Mouse (Mus musculus) stomach, postnatal 0 days (tissue): ENCODE measurements around the gene Mettl14. TPM values are rescaled to one million over a fixed set of nuclear protein-coding genes. Genes with fewer than 3 reads are reported as not detected.
"Not testable (repeated sequence)": the region's sequence is repeated elsewhere in the genome, so short reads cannot be mapped to it uniquely, and the experiment has no call there.

Experiments used
- ATAC-seq: fragments of 200-750 bp; cut with Nextera tagmentation; 2 replicates; pipeline ENCODE4 v1.8.0; 2017; ENCODE audit not compliant: low FRiP score, low TSS enrichment
- DNase-seq: peaks from one replicate; pipeline ENCODE4 v3.0.0-alpha.2; 2016; ENCODE audit warnings: low spot score
- H3K27ac ChIP-seq: fragments of 300-500 bp; sonication (generic); replicated peaks from 2 replicates; pipeline ENCODE4 v1.5.1; 2014; ENCODE audit warnings: mild to moderate bottlenecking, control low read depth
- H3K27me3 ChIP-seq: fragments of 300-500 bp; sonication (generic); 2 replicates; pipeline ENCODE4 v1.6.1; 2014; ENCODE audit warnings: low read length; ENCODE audit not compliant: control insufficient read depth, insufficient read depth
- H3K36me3 ChIP-seq: fragments of 300-500 bp; sonication (generic); 2 replicates; pipeline ENCODE4 v1.6.1; 2014; ENCODE audit warnings: low read length, mixed read lengths; ENCODE audit not compliant: control insufficient read depth, insufficient read depth
- H3K4me1 ChIP-seq: fragments of 300-500 bp; sonication (generic); replicated peaks from 2 replicates; pipeline ENCODE4 v1.6.1; 2014; ENCODE audit warnings: antibody characterized with exemption; ENCODE audit not compliant: control insufficient read depth, insufficient read depth
- H3K4me2 ChIP-seq: fragments of 300-500 bp; sonication (generic); replicated peaks from 2 replicates; pipeline ENCODE4 v1.6.1; 2014; ENCODE audit warnings: low read depth, mild to moderate bottlenecking, control low read depth, moderate library complexity
- H3K4me3 ChIP-seq: fragments of 300-500 bp; sonication (generic); 2 replicates; pipeline ENCODE4 v1.5.1; 2014; ENCODE audit warnings: low read depth, low read length, control low read depth
- H3K9ac ChIP-seq: fragments of 300-500 bp; sonication (generic); 2 replicates; pipeline ENCODE4 v1.6.1; 2014; ENCODE audit warnings: mild to moderate bottlenecking, low read length, control low read depth, mixed read lengths
- H3K9me3 ChIP-seq: fragments of 300-500 bp; sonication (generic); 2 replicates; pipeline ENCODE4 v1.6.1; 2016; ENCODE audit warnings: low read length; ENCODE audit not compliant: control insufficient read depth
- CTCF ChIP-seq: IDR thresholded peaks from 2 replicates; pipeline ENCODE4 v1.5.1; 2016; ENCODE audit warnings: antibody characterized with exemption, low read depth, mild to moderate bottlenecking, moderate library complexity
- EP300 ChIP-seq: optimal IDR thresholded peaks from 2 replicates; pipeline ENCODE3; 2016; ENCODE audit warnings: antibody characterized with exemption
- WGBS: fragments of 180-500 bp; shearing (Covaris S2); extraction: QIAGEN DNeasy Blood & Tissue Kit; methylation state at CpG from one replicate; pipeline ENCODE4 v1.1.7; 2014; 5-methylcytosine and 5-hydroxymethylcytosine counted together
- polyA plus RNA-seq: library from polyadenylated mRNA; unstranded; fragments of >200 nt; fragmentation: Nextera tagmentation; extraction: Ambion mirVana; gene quantifications from 2 replicates; pipeline ENCODE4 v1.2.1, GENCODE M21; 2015

Mettl14 gene
- polyA plus RNA-seq, 1 experiment from 2014 or later = 10.5 TPM

GRCm38 (mm10) chr3:123371766-123372535 lies 14.0 kb downstream of the Mettl14 start:
- peak; percentile 88 for ATAC-seq
- 30% methylated on average over 11 of the region's 11 CpGs for WGBS
- H3K4me3 ChIP-seq = no peak overlapping the region

GRCm38 (mm10) chr3:123370927-123371326 lies 15.0 kb downstream of the Mettl14 start:
- Histone ChIP-seq H3K9ac (no peak overlapping the region), H3K4me3 (no peak overlapping the region), H3K4me1 (no peaks in the 10 kb centered on the region), H3K4me2 (no peak overlapping the region), H3K27me3 (no peaks in the 10 kb centered on the region), H3K36me3 (peaks cover 11% of the 10 kb centered on the region), H3K9me3 (no peaks in the 10 kb centered on the region), H3K27ac (no peak overlapping the region)
- no peak for TF ChIP-seq CTCF
- no peak for TF ChIP-seq EP300
- ATAC-seq (no peak), DNase-seq (no peak)
- 93% methylated on average over 5 of the region's 5 CpGs for WGBS

More at GRCm38 (mm10) chr3:123371766-123372535, 14.0 kb downstream of the Mettl14 start:
- Histone ChIP-seq H3K36me3 (peaks cover 11% of the 10 kb centered on the region), H3K4me2 (no peak overlapping the region), H3K4me1 (no peaks in the 10 kb centered on the region), H3K27me3 (no peaks in the 10 kb centered on the region), H3K9me3 (no peaks in the 10 kb centered on the region), H3K9ac (no peak overlapping the region), H3K27ac (no peak overlapping the region)
- DNase-seq = peak; percentile 66
- no peak for TF ChIP-seq EP300
- TF ChIP-seq CTCF = peak; percentile 90

- H3K4me2 ChIP-seq = no peak overlapping the region
- H3K9ac ChIP-seq = no peak overlapping the region
- H3K27ac ChIP-seq = no peak overlapping the region
- H3K27me3 ChIP-seq = no peaks in the 10 kb centered on the region
- DNase-seq (peak; percentile 32), ATAC-seq (peak; percentile 49; the same call in 1 of the 2 replicates)
- TF ChIP-seq EP300 = no peak
- TF ChIP-seq CTCF = no peak
- H3K9me3 ChIP-seq = no peaks in the 10 kb centered on the region
- H3K36me3 ChIP-seq = peaks cover 7% of the 10 kb centered on the region; the same call in 1 of the 2 replicates
- H3K4me3 ChIP-seq = no peak overlapping the region
- WGBS = 73% methylated on average over 12 of the region's 12 CpGs
- no peaks in the 10 kb centered on the region for H3K4me1 ChIP-seq
Measured at GRCm38 (mm10) chr3:123369161-123369560, 16.7 kb downstream of the Mettl14 start.

GRCm38 (mm10) chr3:123366820-123367219 lies 19.1 kb downstream of the Mettl14 start:
- not testable (repeated sequence) for H3K4me2 ChIP-seq, H3K4me3 ChIP-seq, H3K27ac ChIP-seq, H3K9me3 ChIP-seq, ATAC-seq, DNase-seq, H3K9ac ChIP-seq, H3K27me3 ChIP-seq, H3K4me1 ChIP-seq
- 71% methylated on average over 2 of the region's 2 CpGs for WGBS
- peaks cover 12% of the 10 kb centered on the region; the same call in 1 of the 2 replicates for H3K36me3 ChIP-seq

- 76% methylated on average over 4 of the region's 4 CpGs for WGBS
- ATAC-seq = no peak
- no peak overlapping the region for H3K9ac ChIP-seq
- H3K4me1 ChIP-seq = no peaks in the 10 kb centered on the region
- no peaks in the 10 kb centered on the region for H3K9me3 ChIP-seq
- peaks cover 28% of the 10 kb centered on the region for H3K36me3 ChIP-seq
- H3K27me3 ChIP-seq = no peaks in the 10 kb centered on the region
- no peak overlapping the region for H3K27ac ChIP-seq
- TF ChIP-seq CTCF (no peak), EP300 (no peak)
- H3K4me2 ChIP-seq = no peak overlapping the region
- no peak overlapping the region for H3K4me3 ChIP-seq
- DNase-seq = no peak
Measured at GRCm38 (mm10) chr3:123356377-123356991, 29.4 kb downstream of the Mettl14 start.

DNA sequence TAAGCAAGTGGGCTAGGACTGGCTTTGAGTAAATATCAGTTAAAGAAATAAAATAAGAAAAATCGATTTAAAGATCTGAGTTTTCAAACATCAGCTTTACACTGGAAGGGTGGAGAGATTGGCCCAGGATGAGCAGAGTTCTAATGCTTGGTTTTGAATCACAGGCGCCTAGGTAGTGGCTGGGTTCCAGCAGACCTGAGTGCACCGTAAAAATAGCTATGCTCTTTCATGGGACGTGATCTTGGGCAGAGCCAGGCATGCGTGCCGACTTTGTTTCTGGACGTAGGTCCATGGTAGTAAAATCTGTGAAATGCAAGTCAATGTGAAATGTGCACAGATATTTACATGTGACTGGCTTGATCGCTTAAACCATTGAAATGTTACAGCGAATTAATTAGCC lies 31.5 kb downstream of the Mettl14 start:
- Histone ChIP-seq H3K4me1 (no peaks in the 10 kb centered on the region), H3K4me3 (no peak overlapping the region), H3K27me3 (no peaks in the 10 kb centered on the region), H3K9ac (no peak overlapping the region), H3K9me3 (no peaks in the 10 kb centered on the region), H3K4me2 (no peak overlapping the region), H3K27ac (no peak overlapping the region), H3K36me3 (peaks cover 36% of the 10 kb centered on the region)
- 91% methylated on average over 9 of the region's 9 CpGs for WGBS
- ATAC-seq (no peak), DNase-seq (no peak)
- TF ChIP-seq CTCF (no peak), EP300 (no peak)
